Mouse (Mus musculus): Measurements from ENCODE around the gene Rtn4r. TPM values are rescaled to one million over a fixed set of nuclear protein-coding genes. Genes with fewer than 3 reads are reported as not detected.
"Not testable (repeated sequence)": the region's sequence is repeated elsewhere in the genome, so short reads cannot be mapped to it uniquely, and the experiment has no call there.

Rtn4r gene
- total RNA-seq, 2 experiments from 2014 or later: 63.1 to 63.3 TPM

DNA sequence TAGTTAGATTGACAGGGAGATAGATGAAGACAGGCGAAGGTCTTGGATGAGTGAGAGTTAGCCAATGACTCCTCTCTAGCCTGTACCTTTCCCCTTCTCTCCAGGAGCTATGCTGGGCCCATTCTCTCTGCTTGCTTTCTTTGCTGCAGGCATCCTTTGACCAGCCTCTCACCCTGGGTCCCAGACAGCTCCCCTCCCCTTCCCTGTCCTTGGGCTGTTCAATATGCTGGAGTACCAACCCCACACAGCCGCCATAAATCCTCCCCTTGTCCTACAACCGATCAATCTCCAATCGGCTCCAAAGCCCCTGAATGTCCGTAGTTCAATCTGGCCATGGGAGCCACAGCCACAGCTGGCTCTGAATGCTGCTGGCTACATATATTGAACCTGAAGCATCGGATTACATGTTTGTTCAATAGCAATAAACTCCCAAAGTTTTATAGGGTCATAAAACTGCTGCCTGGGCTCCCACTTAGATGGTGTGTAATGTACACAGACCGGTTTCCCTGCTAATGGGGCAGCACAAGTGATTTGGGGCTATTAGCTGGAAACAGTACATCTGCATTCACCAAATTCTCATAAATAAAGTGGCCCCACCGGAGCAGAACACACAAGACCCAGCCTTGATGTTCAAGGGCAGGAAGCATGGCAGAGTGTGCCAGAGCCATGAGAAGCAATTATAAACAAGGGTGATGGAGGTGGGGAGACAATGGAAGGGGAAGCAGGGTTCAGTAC is 58.4 kb downstream of the Rtn4r start:
- DNase-seq: no peak
- intact Hi-C loops (cut with DNase I): no loop called here

- peak; percentile 42 for DNase-seq
- intact Hi-C loops (cut with DNase I): no loop called here
These were observed 59.4 kb downstream of the Rtn4r start for GRCm38 (mm10) chr16:18186798-18187197.

GRCm38 (mm10) chr16:18187221-18187620 is 59.8 kb downstream of the Rtn4r start:
- DNase-seq: no peak
- intact Hi-C loops (cut with DNase I): no loop called here

DNA sequence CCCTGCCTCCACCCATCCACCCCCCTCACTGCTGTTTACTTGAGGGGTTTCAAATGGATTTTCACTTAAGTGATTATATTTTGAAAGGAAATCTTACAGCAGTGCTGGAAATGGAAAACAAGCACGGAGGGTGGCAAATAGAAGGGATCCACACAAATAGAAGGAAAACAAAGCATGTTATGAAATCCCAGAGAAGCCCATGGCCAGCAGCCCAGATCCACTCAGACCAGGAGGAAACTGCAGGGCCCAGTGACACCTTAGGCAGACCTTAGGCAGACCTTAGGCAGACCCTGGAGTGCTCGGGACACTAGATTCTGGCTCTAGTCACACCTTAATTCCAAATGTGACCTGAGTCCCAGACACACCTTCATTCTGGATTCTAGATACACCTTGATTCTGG is 63.6 kb downstream of the Rtn4r start:
- intact Hi-C loops (cut with DNase I): no loop called here
- no peak for DNase-seq

DNA sequence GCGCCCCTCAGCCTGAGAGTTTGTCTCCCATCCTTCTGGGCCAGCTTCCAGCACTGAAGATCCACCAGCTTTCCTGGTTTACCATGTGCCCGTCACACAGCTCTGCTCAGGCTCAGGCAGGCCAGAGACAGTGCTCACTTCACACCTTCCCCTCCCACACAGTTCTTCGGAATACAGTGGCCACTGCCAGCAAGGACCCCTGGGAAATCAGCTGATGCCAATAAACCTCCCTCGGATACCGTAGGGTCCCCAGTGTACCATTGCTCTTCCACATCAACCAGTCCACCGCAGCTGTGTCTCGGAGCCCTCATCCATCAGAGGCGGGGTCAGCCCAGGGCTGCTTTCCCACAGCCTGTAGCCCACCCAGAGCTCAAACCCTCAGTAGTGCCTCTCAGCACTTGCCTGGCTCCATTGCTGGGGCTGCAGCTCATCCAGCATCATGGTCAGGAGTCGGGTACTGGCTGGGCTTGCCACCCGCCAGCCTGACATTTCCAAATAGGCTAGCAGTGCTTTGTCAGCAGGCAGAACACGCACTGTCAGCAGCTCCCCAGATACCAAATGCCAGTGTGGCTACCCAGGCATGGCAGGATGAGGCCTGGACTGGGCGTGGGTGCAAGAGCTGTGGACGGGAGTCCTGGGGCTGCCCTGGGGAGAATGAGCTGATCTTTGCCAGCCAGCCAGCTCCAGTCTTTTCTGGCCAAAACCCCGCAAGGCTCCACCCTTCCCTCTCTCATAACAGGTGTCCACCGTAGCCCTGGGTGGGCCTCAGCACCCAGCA is 67.0 kb downstream of the Rtn4r start:
- intact Hi-C loops (cut with DNase I): no loop called here
- peak; percentile 50 for DNase-seq

GRCm38 (mm10) chr16:18195068-18195467 is 67.6 kb downstream of the Rtn4r start:
- intact Hi-C loops (cut with DNase I): no loop called here
- DNase-seq: no peak

DNA sequence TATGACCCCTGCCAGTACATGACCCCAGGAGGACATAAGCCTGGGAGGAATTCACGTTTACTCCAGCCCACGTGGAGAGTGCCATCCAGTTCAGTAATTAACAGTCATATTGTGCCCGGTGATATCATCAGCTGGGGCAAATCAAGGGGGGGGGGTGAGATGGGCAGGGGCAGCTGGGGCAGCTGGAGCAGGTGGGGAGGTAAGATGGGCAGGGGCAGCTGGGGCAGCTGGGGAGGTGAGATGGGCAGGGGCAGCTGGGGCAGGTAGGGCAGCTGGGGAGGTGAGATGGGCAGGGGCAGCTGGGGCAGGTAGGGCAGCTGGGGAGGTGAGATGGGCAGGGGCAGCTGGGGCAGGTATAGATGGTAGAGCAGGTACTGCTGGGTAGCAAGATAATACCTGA is 68.1 kb downstream of the Rtn4r start:
- DNase-seq; intact Hi-C loops (cut with DNase I): not testable (repeated sequence)

DNA sequence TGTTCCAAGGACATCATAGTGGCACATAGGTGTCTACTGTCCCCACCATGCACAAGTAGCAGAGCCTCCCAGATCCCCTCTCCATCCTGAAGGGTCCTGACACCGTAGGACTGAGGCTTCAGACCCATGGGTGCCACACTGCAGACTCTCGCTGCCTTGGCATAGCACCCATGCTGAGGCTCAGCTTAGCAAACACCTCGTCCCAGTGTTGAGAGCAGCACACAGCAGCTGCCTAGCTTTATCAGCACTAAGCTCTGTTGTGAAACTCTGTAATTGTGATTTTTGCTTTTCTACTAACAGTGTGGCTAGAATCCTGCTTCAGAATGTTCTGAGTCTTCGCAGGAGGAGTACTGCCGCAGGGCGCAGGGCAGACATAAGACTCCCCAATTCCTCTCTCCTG is 70.4 kb downstream of the Rtn4r start:
- intact Hi-C loops (cut with DNase I): no loop called here
- no peak for DNase-seq

DNA sequence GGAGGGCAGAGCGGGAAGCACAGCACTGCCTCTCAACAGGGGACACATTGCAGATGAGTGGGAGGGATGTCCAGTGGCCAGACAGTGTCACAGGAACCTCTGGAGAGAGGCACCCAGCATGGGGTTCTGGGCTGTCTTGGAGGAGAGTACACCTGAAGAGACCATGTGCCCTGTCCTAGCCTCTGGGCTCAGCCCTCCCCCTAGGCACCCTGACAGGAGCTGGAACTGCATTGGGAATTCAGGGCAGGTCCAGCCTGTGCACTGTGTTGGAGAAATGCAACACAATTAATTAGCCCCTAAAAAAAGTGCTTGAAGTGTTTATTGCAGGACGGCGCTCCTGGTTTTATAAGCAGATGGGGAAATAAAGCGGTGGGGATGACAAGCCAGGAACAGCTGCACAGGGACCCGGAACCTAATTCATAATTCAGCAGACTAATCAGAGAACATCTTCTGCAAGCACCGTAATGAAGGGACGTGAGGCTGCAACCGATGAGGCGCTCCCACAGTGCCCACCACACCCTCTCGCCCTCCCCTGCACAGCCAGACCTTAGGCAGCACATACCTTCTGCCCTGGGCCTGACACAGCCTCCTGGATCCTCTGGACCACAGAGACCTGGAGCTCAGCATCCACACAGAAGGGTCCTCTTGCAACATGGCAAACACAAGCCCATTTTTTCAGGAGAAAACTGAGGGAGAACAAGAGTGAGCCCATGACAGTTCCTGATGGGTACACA is 71.1 kb downstream of the Rtn4r start:
- no peak for DNase-seq
- intact Hi-C loops (cut with DNase I): no loop called here

DNA sequence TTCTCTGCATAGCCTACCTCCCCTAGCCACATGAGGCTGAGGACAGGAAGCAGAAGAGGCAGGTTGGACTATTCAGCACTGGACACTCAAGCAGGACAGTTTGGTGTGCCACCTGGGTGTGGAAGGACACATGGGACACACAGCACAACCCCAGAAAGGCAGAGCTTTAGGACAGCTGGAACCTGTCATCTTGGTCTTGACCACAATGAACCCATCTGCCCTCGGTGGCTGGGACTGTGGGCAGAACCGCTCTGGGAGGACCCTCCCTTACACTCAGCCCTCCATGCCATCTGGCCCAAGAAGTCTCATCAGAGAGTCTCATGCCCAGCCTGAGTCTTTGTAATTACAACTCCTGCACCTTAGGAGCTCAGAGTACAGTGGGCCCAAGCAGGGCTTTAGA is 72.6 kb downstream of the Rtn4r start:
- intact Hi-C loops (cut with DNase I): no loop called here
- DNase-seq: no peak

GRCm38 (mm10) chr16:18201620-18202019 is 74.2 kb downstream of the Rtn4r start:
- intact Hi-C loops (cut with DNase I): no loop called here
- no peak for DNase-seq

Small RNAs within 50 kb of the gene (microRNA-seq; reads per million reads assigned to microRNA genes)
- not detected for gene Mir6366

Other genes with a start within 250 kb of the Rtn4r start
- gene Gm20518, start 236.0 kb upstream of the Rtn4r start, total RNA-seq (2021): 1 to 10 TPM in 1 of 2 experiments, under 1 TPM in 1; 0.77 to 1.2 TPM
- gene Tssk1, start 233.4 kb upstream of the Rtn4r start, total RNA-seq (2021): not detected
- gene Dgcr2, start 229.1 kb upstream of the Rtn4r start, total RNA-seq (2021): 100 to 1,000 TPM; 116 to 123 TPM
- gene Tssk2, start 229.0 kb upstream of the Rtn4r start, total RNA-seq (2021): not detected
- gene Ess2, start 216.3 kb upstream of the Rtn4r start, total RNA-seq (2021): 10 to 100 TPM; 40.7 to 45.1 TPM
- gene Gsc2, start 212.6 kb upstream of the Rtn4r start, total RNA-seq (2021): not detected
- gene Slc25a1, start 199.4 kb upstream of the Rtn4r start, total RNA-seq (2021): 100 to 1,000 TPM; 107 TPM
- not detected for gene Vpreb2, start 147.2 kb upstream of the Rtn4r start, total RNA-seq (2021)
- gene Dgcr6, start 74.8 kb upstream of the Rtn4r start, total RNA-seq (2021): 10 to 100 TPM; 80.9 to 85.8 TPM
- 1 to 10 TPM; 4.8 to 6.4 TPM for gene Prodh, start 37.4 kb upstream of the Rtn4r start, total RNA-seq (2021)
- gene Ccdc188, start 90.2 kb downstream of the Rtn4r start, total RNA-seq (2021): not detected
- gene Zdhhc8, start 107.5 kb downstream of the Rtn4r start, total RNA-seq (2021): 10 to 100 TPM; 53.8 to 54.4 TPM
- 10 to 100 TPM; 59.3 to 62.3 TPM for gene Trmt2a, start 121.0 kb downstream of the Rtn4r start, total RNA-seq (2021)
- 100 to 1,000 TPM; 158 to 160 TPM for gene Ranbp1, start 121.1 kb downstream of the Rtn4r start, total RNA-seq (2021)
- not detected for gene Gm49776, start 130.7 kb downstream of the Rtn4r start, total RNA-seq (2021)
- gene Dgcr8, start 161.6 kb downstream of the Rtn4r start, total RNA-seq (2021): 10 to 100 TPM; 55.6 to 58.4 TPM
- gene Tango2, start 220.5 kb downstream of the Rtn4r start, total RNA-seq (2021): 10 to 100 TPM; 75.0 to 84.7 TPM
- 10 to 100 TPM; 74.7 to 80.3 TPM for gene Arvcf, start 220.5 kb downstream of the Rtn4r start, total RNA-seq (2021)